Mouse (Mus musculus) intestine, embryonic 15.5 days (tissue): ENCODE data around the gene Ralgapa2. TPM values are rescaled to one million over a fixed set of nuclear protein-coding genes. Genes with fewer than 3 reads are reported as not detected.

ENCODE experiments used
- ATAC-seq: fragments of 200-750 bp; cut with Nextera tagmentation; 2 replicates; pipeline ENCODE4 v1.8.0; 2017; ENCODE audit warnings: moderate TSS enrichment, moderate library complexity
- H3K27ac ChIP-seq: fragments of 300-500 bp; sonication (generic); 2 replicates; pipeline ENCODE4 v1.5.1; 2015; ENCODE audit warnings: mild to moderate bottlenecking, inconsistent platforms
- H3K27me3 ChIP-seq: fragments of 300-500 bp; sonication (generic); replicated peaks from 2 replicates; pipeline ENCODE4 v1.6.1; 2015; ENCODE audit warnings: inconsistent platforms
- H3K36me3 ChIP-seq: fragments of 300-500 bp; sonication (generic); 2 replicates; pipeline ENCODE4 v1.6.1; 2015; ENCODE audit warnings: inconsistent platforms
- H3K4me1 ChIP-seq: fragments of 300-500 bp; sonication (generic); replicated peaks from 2 replicates; pipeline ENCODE4 v1.6.1; 2015; ENCODE audit warnings: inconsistent platforms
- H3K4me2 ChIP-seq: fragments of 300-500 bp; sonication (generic); replicated peaks from 2 replicates; pipeline ENCODE4 v1.6.1; 2015; ENCODE audit warnings: mild to moderate bottlenecking, inconsistent platforms
- H3K4me3 ChIP-seq: fragments of 300-500 bp; sonication (generic); replicated peaks from 2 replicates; pipeline ENCODE4 v1.5.1; 2015; ENCODE audit warnings: inconsistent platforms
- H3K9ac ChIP-seq: fragments of 300-500 bp; sonication (generic); 2 replicates; pipeline ENCODE4 v1.6.1; 2015; ENCODE audit warnings: inconsistent platforms
- H3K9me3 ChIP-seq: fragments of 300-500 bp; sonication (generic); 2 replicates; pipeline ENCODE4 v1.6.1; 2016; ENCODE audit warnings: inconsistent platforms
- WGBS: fragments of 180-500 bp; shearing (Covaris S2); methylation state at CpG from one replicate; pipeline ENCODE4 v1.1.7; 2015; 5-methylcytosine and 5-hydroxymethylcytosine counted together
- polyA plus RNA-seq: library from polyadenylated mRNA; unstranded; fragments of >200 nt; fragmentation: Nextera tagmentation; extraction: Ambion mirVana; gene quantifications from 2 replicates; pipeline ENCODE4 v1.2.1, GENCODE M21; 2015

The Ralgapa2 gene
- polyA plus RNA-seq, 1 experiment from 2014 or later, result 8.5 TPM

DNA sequence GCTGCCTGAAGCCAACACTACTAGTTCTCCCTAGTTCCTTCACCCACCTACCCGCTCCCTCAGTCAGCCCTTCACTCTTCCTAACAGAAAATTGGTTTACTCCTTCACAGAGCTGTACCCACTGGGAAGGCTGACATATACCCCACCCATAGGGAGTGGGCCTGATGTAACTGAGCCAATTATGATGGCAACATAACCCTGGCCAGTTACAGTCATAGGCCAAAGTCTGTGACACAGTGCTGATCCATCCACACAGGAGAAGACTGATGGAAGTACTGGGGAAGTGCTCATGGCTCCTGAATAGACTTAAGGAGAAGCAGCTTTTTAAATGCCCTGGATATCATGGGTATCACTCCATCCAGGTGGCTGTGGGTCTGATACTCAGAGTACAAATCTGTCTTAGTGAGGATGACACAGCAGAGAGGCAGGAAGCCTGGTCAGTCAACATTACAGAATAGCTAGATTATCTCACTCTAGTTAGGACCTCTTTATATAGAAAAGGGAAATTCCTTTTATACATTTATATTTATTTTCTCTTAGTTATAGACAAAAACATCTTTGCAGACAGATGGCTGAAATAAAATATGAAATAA is 18.7 kb downstream of the Ralgapa2 start:
- Histone ChIP-seq H3K9ac (no peak overlapping the region), H3K36me3 (no peaks in the 10 kb centered on the region), H3K9me3 (no peaks in the 10 kb centered on the region), H3K27me3 (no peaks in the 10 kb centered on the region), H3K4me1 (no peaks in the 10 kb centered on the region), H3K4me2 (no peak overlapping the region), H3K4me3 (no peak overlapping the region), H3K27ac (no peak overlapping the region)
- 98% methylated on average over 1 of the region's 1 CpGs for WGBS
- no peak for ATAC-seq

- no peak overlapping the region for H3K27ac ChIP-seq
Observed at GRCm38 (mm10) chr2:146491830-146492610, 20.1 kb downstream of the Ralgapa2 start.

GRCm38 (mm10) chr2:146490926-146491325 is 21.2 kb downstream of the Ralgapa2 start:
- no peak overlapping the region for H3K4me3 ChIP-seq
- no peak for ATAC-seq
- H3K9ac ChIP-seq, result no peak overlapping the region
- no peaks in the 10 kb centered on the region for H3K4me1 ChIP-seq
- no peaks in the 10 kb centered on the region for H3K27me3 ChIP-seq
- H3K36me3 ChIP-seq, result no peaks in the 10 kb centered on the region
- no peaks in the 10 kb centered on the region for H3K9me3 ChIP-seq
- H3K27ac ChIP-seq, result no peak overlapping the region
- 93% methylated on average over 1 of the region's 1 CpGs for WGBS
- no peak overlapping the region for H3K4me2 ChIP-seq

More at GRCm38 (mm10) chr2:146491830-146492610, 20.1 kb downstream of the Ralgapa2 start:
- no peak for ATAC-seq
- no peaks in the 10 kb centered on the region for H3K4me1 ChIP-seq
- H3K4me2 ChIP-seq, result no peak overlapping the region
- 96% methylated on average over 5 of the region's 5 CpGs for WGBS
- no peaks in the 10 kb centered on the region for H3K9me3 ChIP-seq
- no peak overlapping the region for H3K9ac ChIP-seq
- no peaks in the 10 kb centered on the region for H3K27me3 ChIP-seq
- no peaks in the 10 kb centered on the region for H3K36me3 ChIP-seq
- no peak overlapping the region for H3K4me3 ChIP-seq

- H3K36me3 ChIP-seq, result no peaks in the 10 kb centered on the region
- H3K4me3 ChIP-seq, result no peak overlapping the region
- no peaks in the 10 kb centered on the region for H3K4me1 ChIP-seq
- peak; percentile 90 for ATAC-seq
- no peak overlapping the region for H3K4me2 ChIP-seq
- 56% methylated on average over 3 of the region's 3 CpGs for WGBS
- no peaks in the 10 kb centered on the region for H3K9me3 ChIP-seq
- H3K27me3 ChIP-seq, result no peaks in the 10 kb centered on the region
- no peak overlapping the region for H3K9ac ChIP-seq
- H3K27ac ChIP-seq, result no peak overlapping the region
Observed at GRCm38 (mm10) chr2:146488291-146488690, 23.9 kb downstream of the Ralgapa2 start.

DNA sequence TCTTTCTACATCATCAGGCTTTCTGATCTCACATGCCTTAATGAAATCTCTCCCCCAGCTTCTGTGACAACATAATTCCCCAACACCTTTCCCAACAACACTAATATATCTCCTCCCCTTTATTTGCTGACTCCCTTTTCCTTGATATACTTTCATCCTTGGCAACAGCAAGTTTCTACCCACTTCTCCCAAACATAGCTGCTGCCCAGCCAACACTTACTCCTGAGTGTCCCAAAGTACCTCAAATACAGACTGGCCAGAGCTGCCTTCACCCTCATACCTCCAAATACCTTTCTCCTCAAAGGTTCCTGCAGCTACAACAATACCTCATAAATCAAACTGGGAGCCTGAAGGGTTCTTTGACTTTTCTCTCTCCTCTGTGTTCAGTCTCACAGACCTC is 29.3 kb downstream of the Ralgapa2 start:
- Histone ChIP-seq H3K27me3 (no peaks in the 10 kb centered on the region), H3K4me2 (no peak overlapping the region), H3K9me3 (no peaks in the 10 kb centered on the region), H3K27ac (no peak overlapping the region), H3K4me3 (no peak overlapping the region), H3K4me1 (no peaks in the 10 kb centered on the region), H3K36me3 (no peaks in the 10 kb centered on the region; the same call in 1 of the 2 replicates), H3K9ac (no peak overlapping the region)
- ATAC-seq, result no peak

DNA sequence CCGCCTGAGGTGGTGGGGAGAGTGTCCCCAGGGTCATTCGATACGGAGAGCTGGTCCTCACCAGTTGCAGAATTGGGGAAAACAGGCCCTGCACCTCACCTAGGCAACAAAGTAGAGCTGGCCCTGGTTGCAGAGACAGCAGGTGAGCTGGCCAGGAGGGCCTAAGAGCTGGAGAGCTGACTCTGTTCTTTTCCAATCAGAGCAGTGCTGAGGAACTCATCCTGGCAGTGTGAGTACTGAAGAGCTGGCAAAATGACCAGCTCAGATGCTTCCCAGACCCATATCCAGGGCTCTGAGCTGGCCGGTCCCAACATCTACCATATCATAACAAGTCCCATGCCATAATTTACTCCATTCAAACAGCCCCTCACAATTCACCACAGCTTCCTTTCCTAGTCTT is 34.7 kb downstream of the Ralgapa2 start:
- H3K9ac ChIP-seq, result no peak overlapping the region
- no peaks in the 10 kb centered on the region; the same call in 1 of the 2 replicates for H3K36me3 ChIP-seq
- no peaks in the 10 kb centered on the region for H3K27me3 ChIP-seq
- H3K9me3 ChIP-seq, result no peaks in the 10 kb centered on the region
- H3K4me1 ChIP-seq, result no peaks in the 10 kb centered on the region
- H3K4me2 ChIP-seq, result no peak overlapping the region
- no peak overlapping the region for H3K4me3 ChIP-seq
- WGBS, result 91% methylated on average over 4 of the region's 4 CpGs
- no peak for ATAC-seq
- H3K27ac ChIP-seq, result no peak overlapping the region

- no peak for ATAC-seq
- no peak overlapping the region for H3K27ac ChIP-seq
- H3K9ac ChIP-seq, result no peak overlapping the region
- H3K4me3 ChIP-seq, result no peak overlapping the region
- no peak overlapping the region for H3K4me2 ChIP-seq
- WGBS, result 80% methylated on average over 6 of the region's 6 CpGs
- no peaks in the 10 kb centered on the region for H3K27me3 ChIP-seq
- no peaks in the 10 kb centered on the region; the same call in 1 of the 2 replicates for H3K36me3 ChIP-seq
- H3K4me1 ChIP-seq, result no peaks in the 10 kb centered on the region
- no peaks in the 10 kb centered on the region for H3K9me3 ChIP-seq
Observed at GRCm38 (mm10) chr2:146476428-146476972, 35.6 kb downstream of the Ralgapa2 start.

GRCm38 (mm10) chr2:146476001-146476400 is 36.1 kb downstream of the Ralgapa2 start:
- Histone ChIP-seq H3K36me3 (no peaks in the 10 kb centered on the region), H3K27me3 (no peaks in the 10 kb centered on the region), H3K27ac (no peak overlapping the region), H3K4me3 (no peak overlapping the region), H3K9me3 (no peaks in the 10 kb centered on the region), H3K4me2 (no peak overlapping the region), H3K9ac (no peak overlapping the region), H3K4me1 (0 out of 2 replicates have a peak, but pooled peaks cover 1% of the 10 kb centered on the region)
- no peak for ATAC-seq

DNA sequence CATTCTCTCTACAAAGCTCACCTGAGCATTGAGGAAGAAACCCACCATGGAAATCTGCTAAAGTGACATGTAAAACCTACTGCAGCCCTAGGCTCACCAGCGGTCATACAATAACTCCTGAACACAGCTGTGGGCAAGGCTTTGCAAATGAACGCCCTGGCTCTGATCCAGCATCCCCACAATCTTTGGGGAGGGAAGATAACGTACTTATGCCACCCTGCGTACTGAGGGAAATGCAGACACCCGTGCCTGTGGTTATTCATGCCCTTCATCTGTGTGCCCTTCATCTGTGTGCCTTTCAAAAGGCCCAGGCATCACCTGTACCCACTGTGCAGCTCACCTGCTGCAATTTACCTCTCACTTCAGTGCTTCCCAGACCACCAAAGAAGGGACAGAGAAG is 41.2 kb downstream of the Ralgapa2 start:
- no peak overlapping the region for H3K4me2 ChIP-seq
- ATAC-seq, result peak; percentile 44
- 0 out of 2 replicates have a peak, but pooled peaks cover 4% of the 10 kb centered on the region for H3K4me1 ChIP-seq
- H3K36me3 ChIP-seq, result no peaks in the 10 kb centered on the region
- H3K9me3 ChIP-seq, result no peaks in the 10 kb centered on the region
- no peaks in the 10 kb centered on the region for H3K27me3 ChIP-seq
- 53% methylated on average over 5 of the region's 5 CpGs for WGBS
- H3K27ac ChIP-seq, result 0 out of 2 replicates have a peak overlapping the region, but pooled peaks have one; percentile 6
- no peak overlapping the region for H3K9ac ChIP-seq
- no peak overlapping the region for H3K4me3 ChIP-seq

GRCm38 (mm10) chr2:146469707-146470420 is 42.3 kb downstream of the Ralgapa2 start:
- Histone ChIP-seq H3K36me3 (no peaks in the 10 kb centered on the region), H3K4me1 (0 out of 2 replicates have a peak, but pooled peaks cover 4% of the 10 kb centered on the region), H3K27me3 (no peaks in the 10 kb centered on the region), H3K4me2 (no peak overlapping the region), H3K9me3 (no peaks in the 10 kb centered on the region), H3K27ac (no peak overlapping the region), H3K9ac (no peak overlapping the region), H3K4me3 (no peak overlapping the region)
- peak; percentile 74 for ATAC-seq
- WGBS, result 43% methylated on average over 12 of the region's 12 CpGs

- H3K4me1 ChIP-seq, result 0 out of 2 replicates have a peak, but pooled peaks cover 4% of the 10 kb centered on the region
- H3K9me3 ChIP-seq, result no peaks in the 10 kb centered on the region
- no peaks in the 10 kb centered on the region for H3K27me3 ChIP-seq
- H3K4me3 ChIP-seq, result no peak overlapping the region
- 78% methylated on average over 2 of the region's 2 CpGs for WGBS
- no peaks in the 10 kb centered on the region for H3K36me3 ChIP-seq
- no peak for ATAC-seq
- H3K27ac ChIP-seq, result no peak overlapping the region
- no peak overlapping the region for H3K4me2 ChIP-seq
- H3K9ac ChIP-seq, result no peak overlapping the region
Observed at GRCm38 (mm10) chr2:146468898-146469297, 43.2 kb downstream of the Ralgapa2 start.

DNA sequence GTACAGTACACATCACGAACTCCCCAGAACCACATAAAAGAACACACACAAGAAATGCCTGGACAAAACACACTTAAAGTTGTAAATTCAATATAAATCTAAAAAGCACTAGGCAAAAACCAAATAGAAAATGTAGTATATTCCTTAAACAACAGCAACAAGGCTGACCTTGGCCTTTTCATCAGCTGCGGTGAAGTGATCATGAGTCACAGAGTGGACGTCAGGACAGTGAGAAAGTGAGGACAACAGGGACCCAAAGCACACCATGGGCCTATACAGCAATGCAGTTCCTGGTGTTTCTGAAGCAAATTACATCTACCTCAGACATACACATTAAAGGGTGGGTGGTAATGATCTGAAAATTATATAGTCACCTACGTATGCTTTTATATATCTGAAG is 44.1 kb downstream of the Ralgapa2 start:
- H3K27me3 ChIP-seq, result no peaks in the 10 kb centered on the region
- WGBS, result 90% methylated on average over 4 of the region's 4 CpGs
- no peak for ATAC-seq
- 0 out of 2 replicates have a peak, but pooled peaks cover 4% of the 10 kb centered on the region for H3K4me1 ChIP-seq
- H3K9ac ChIP-seq, result no peak overlapping the region
- no peaks in the 10 kb centered on the region for H3K36me3 ChIP-seq
- no peak overlapping the region for H3K4me2 ChIP-seq
- no peak overlapping the region for H3K4me3 ChIP-seq
- H3K9me3 ChIP-seq, result no peaks in the 10 kb centered on the region
- no peak overlapping the region for H3K27ac ChIP-seq
